In the genomic region with DNA sequence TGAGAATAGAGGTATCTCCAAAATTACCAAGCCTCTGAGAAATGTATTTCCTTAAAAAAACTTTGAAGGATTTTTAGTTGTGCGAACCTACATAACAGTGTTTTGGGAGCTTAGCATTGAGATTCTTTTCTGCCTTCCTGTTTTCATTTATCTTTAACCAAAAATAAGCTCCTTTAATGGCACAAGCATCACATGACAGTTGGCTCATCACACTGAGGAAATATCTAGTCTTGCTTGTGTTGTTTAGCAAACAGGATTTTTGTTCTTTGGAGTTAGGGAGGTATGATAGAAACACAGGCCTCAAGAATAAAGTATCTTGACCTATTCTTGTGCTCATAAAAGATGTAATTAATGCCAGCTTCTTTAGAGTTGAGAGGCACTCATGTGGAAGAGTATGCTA, we compare ENCODE assay signal across 17 mouse cellular contexts.
"Had no signal": no experiment of that assay in that cellular context is flagged by ENCODE, and none has a peak within 500 bp of the region (broad histone marks: within the 10 kb centered on the region; RNA-seq: fewer than 3 reads in every experiment).

No protein-coding gene starts in this region.

- H3K4me1 ChIP-seq: megakaryocyte, embryonic 14.5 days; neural tube, embryonic 12.5 days had no signal

- H3K36me3 ChIP-seq: lung, embryonic 15.5 days; midbrain, embryonic 13.5 days; midbrain, embryonic 15.5 days; neural tube, embryonic 12.5 days; stomach, embryonic 15.5 days had no signal

- H3K4me2 ChIP-seq: lung, embryonic 15.5 days; midbrain, embryonic 11.5 days; midbrain, embryonic 13.5 days; midbrain, embryonic 15.5 days; neural tube, embryonic 12.5 days; stomach, embryonic 15.5 days had no signal

- H3K9ac ChIP-seq: lung, embryonic 15.5 days; midbrain, embryonic 13.5 days; midbrain, embryonic 15.5 days; neural tube, embryonic 12.5 days; stomach, embryonic 15.5 days had no signal

- ATAC-seq: lung, postnatal 0 days; midbrain, embryonic 13.5 days; midbrain, embryonic 15.5 days had no signal

- H3K27me3 ChIP-seq: lung, embryonic 15.5 days; megakaryocyte, embryonic 14.5 days; midbrain, embryonic 13.5 days; midbrain, embryonic 15.5 days; neural tube, embryonic 12.5 days; stomach, embryonic 15.5 days had no signal

- H3K27ac ChIP-seq: lung, embryonic 15.5 days; macrophage; midbrain, embryonic 13.5 days; midbrain, embryonic 15.5 days; neural tube, embryonic 12.5 days; stomach, embryonic 15.5 days; stomach, postnatal 0 days had no signal

- H3K4me3 ChIP-seq: lung, embryonic 15.5 days; megakaryocyte, embryonic 14.5 days; midbrain, embryonic 13.5 days; midbrain, embryonic 15.5 days; neural tube, embryonic 12.5 days; stomach, embryonic 15.5 days had no signal

- DNase-seq: lung, adult 2 months; lung, postnatal 14 days; lung, postnatal 36 days; right cerebral cortex, postnatal 14 days; thymus, adult 2 months; thymus, postnatal 25 days; thymus, postnatal 4 days had no signal

- H3K9me3 ChIP-seq: lung, embryonic 15.5 days; midbrain, embryonic 13.5 days; midbrain, embryonic 15.5 days; neural tube, embryonic 12.5 days; stomach, embryonic 15.5 days had no signal
